In genomic region chr11:60088947-60089346, GRCm38 (mm10) we compare ENCODE assay signal across 9 mouse cellular contexts. TPM values are rescaled to one million over a fixed set of nuclear protein-coding genes. Genes with fewer than 3 reads are reported as not detected.
DNase-seq lines count a peak whose midpoint lies in the region; TF ChIP-seq lines count a peak whose summit lies in the region.
"Had no signal": no experiment of that assay in that cellular context is flagged by ENCODE, and none has a peak within 500 bp of the region (broad histone marks: within the 10 kb centered on the region; RNA-seq: fewer than 3 reads in every experiment).

No protein-coding gene starts in this region.

- WGBS in thymus, adult 2 months: 52% methylated on average over 4 of the region's 4 CpGs

- H3K4me3 ChIP-seq in thymus, adult 2 months (ENCODE audit: control insufficient read depth, insufficient read depth, low read length): no peak overlapping the region
- H3K4me3 ChIP-seq: limb, embryonic 12.5 days had no signal

- no peak for TF ChIP-seq POLR2A in thymus, adult 2 months (IDR thresholded peaks at IDR 0.05; ENCODE audit: control insufficient read depth, extremely low read depth, insufficient read depth, low read length, poor library complexity)

- peaks cover 27% of the 10 kb centered on the region for H3K4me1 ChIP-seq in thymus, adult 2 months (replicated peaks; ENCODE audit: control insufficient read depth, insufficient read depth, low read length)

- no peak for TF ChIP-seq CTCF in thymus, adult 2 months (IDR thresholded peaks at IDR 0.05; ENCODE audit: borderline replicate concordance, control insufficient read depth, extremely low read depth, insufficient read depth, low read length, poor library complexity)

- H3K27me3 ChIP-seq in thymus, adult 2 months (ENCODE audit: control insufficient read depth, insufficient read depth, low read length): no peaks in the 10 kb centered on the region
- H3K27me3 ChIP-seq: limb, embryonic 12.5 days had no signal

- no peak overlapping the region for H3K27ac ChIP-seq in thymus, adult 2 months (ENCODE audit: control insufficient read depth, insufficient read depth, low read length)
- H3K27ac ChIP-seq: limb, embryonic 12.5 days had no signal

- H3K36me3 ChIP-seq in thymus, adult 2 months (ENCODE audit: control insufficient read depth, insufficient read depth, low read length): no peaks in the 10 kb centered on the region
- H3K36me3 ChIP-seq: limb, embryonic 12.5 days had no signal

- DNase-seq in thymus, postnatal 0 days (ENCODE audit: low spot score): peak; percentile 73
- DNase-seq in thymus, adult 2 months: no peak
- peak; percentile 74 for DNase-seq in embryo, embryonic 11 days
- DNase-seq in left cerebral cortex, adult 11 months (ENCODE audit: low spot score): peak; percentile 50
- DNase-seq in retina, postnatal 7 days (ENCODE audit: low read depth, low spot score): peak; percentile 38
- DNase-seq in adrenal gland, postnatal 4 days (ENCODE audit: low spot score in 2 of 2): no peak
- DNase-seq in layer of hippocampus, postnatal 36 days: no peak
- no peak for DNase-seq in ovary, postnatal 14 days (ENCODE audit: low spot score)

RNA-seq across cellular contexts. Expression of gene Rai1, which starts 15.9 kb away (rescaled TPM):
- 29.0 and 37.0 TPM in 2 replicates for polyA plus RNA-seq in thymus, postnatal 0 days (2015; fragmentation: Nextera tagmentation; extraction: Ambion mirVana)
- polyA plus RNA-seq in thymus, adult 2 months (2012; rRNA removed): 205 and 240 TPM in 2 replicates
- total RNA-seq in adrenal gland, postnatal 4 days (2021): 10 to 100 TPM; 61.4 to 69.8 TPM
- total RNA-seq in layer of hippocampus, postnatal 36 days (2021): 10 to 100 TPM; 67.9 to 76.3 TPM

RNA-seq across cellular contexts. Expression of gene Pemt, which starts 42.7 kb away (rescaled TPM):
- polyA plus RNA-seq in thymus, postnatal 0 days (2015; fragmentation: Nextera tagmentation; extraction: Ambion mirVana): 7.0 and 9.2 TPM in 2 replicates
- 10.6 and 10.7 TPM in 2 replicates for polyA plus RNA-seq in thymus, adult 2 months (2012; rRNA removed)
- total RNA-seq in adrenal gland, postnatal 4 days (2021): 10 to 100 TPM in 1 of 2 experiments, 1 to 10 TPM in 1; 7.3 to 54.5 TPM
- total RNA-seq in layer of hippocampus, postnatal 36 days (2021): 1 to 10 TPM; 4.6 to 5.6 TPM

Comparison
In these comparisons a context has a peak if more than half of its experiments do, and no peak if none do; other contexts are left out.
1. DNase-seq: peak in thymus, postnatal 0 days (single experiment), embryo, embryonic 11 days (single experiment), left cerebral cortex, adult 11 months (single experiment) and retina, postnatal 7 days (single experiment); none in thymus, adult 2 months (single experiment), adrenal gland, postnatal 4 days (0 of 2), layer of hippocampus, postnatal 36 days (0 of 2) and ovary, postnatal 14 days (single experiment).